Mouse (Mus musculus): ENCODE data around the gene Dync1li2.

The Dync1li2 gene

GRCm38 (mm10) chr8:104442299-104443124 lies at the start of gene Dync1li2:
TSS of gene Dync1li2 (minus strand) at chr8:104443047.
- DNase-seq (ENCODE audit: low spot score) = peak; percentile 81

- no peak for DNase-seq (ENCODE audit: low spot score)
These were observed 36.2 kb upstream of the Dync1li2 start for GRCm38 (mm10) chr8:104479091-104479490.

GRCm38 (mm10) chr8:104472465-104472864 lies 29.6 kb upstream of the Dync1li2 start:
- DNase-seq (ENCODE audit: low spot score) = no peak

- DNase-seq (ENCODE audit: low spot score) = no peak
These were observed 24.6 kb upstream of the Dync1li2 start for GRCm38 (mm10) chr8:104467463-104467862.

GRCm38 (mm10) chr8:104452177-104452576 lies 9.3 kb upstream of the Dync1li2 start:
- DNase-seq (ENCODE audit: low spot score) = peak; percentile 25

- no peak for DNase-seq (ENCODE audit: low spot score)
These were observed 5.9 kb upstream of the Dync1li2 start for GRCm38 (mm10) chr8:104448796-104449195.

- no peak for DNase-seq (ENCODE audit: low spot score)
These were observed 3.2 kb upstream of the Dync1li2 start for GRCm38 (mm10) chr8:104446016-104446415.

GRCm38 (mm10) chr8:104445248-104445647 lies 2.4 kb upstream of the Dync1li2 start:
- no peak for DNase-seq (ENCODE audit: low spot score)

GRCm38 (mm10) chr8:104443125-104443679 lies 355 bp upstream of the Dync1li2 start:
- DNase-seq (ENCODE audit: low spot score) = no peak

- no peak for DNase-seq (ENCODE audit: low spot score)
These were observed 1.2 kb downstream of the Dync1li2 start for GRCm38 (mm10) chr8:104441613-104442012.

GRCm38 (mm10) chr8:104439461-104439860 lies 3.4 kb downstream of the Dync1li2 start:
- no peak for DNase-seq (ENCODE audit: low spot score)

- no peak for DNase-seq (ENCODE audit: low spot score)
These were observed 5.2 kb downstream of the Dync1li2 start for GRCm38 (mm10) chr8:104437494-104438135.

- no peak for DNase-seq (ENCODE audit: low spot score)
These were observed 6.3 kb downstream of the Dync1li2 start for GRCm38 (mm10) chr8:104436591-104436990.

GRCm38 (mm10) chr8:104436038-104436437 lies 6.8 kb downstream of the Dync1li2 start:
- DNase-seq (ENCODE audit: low spot score) = no peak

GRCm38 (mm10) chr8:104434826-104435354 lies 8.0 kb downstream of the Dync1li2 start:
- no peak for DNase-seq (ENCODE audit: low spot score)

- DNase-seq (ENCODE audit: low spot score) = peak; percentile 33
These were observed 8.6 kb downstream of the Dync1li2 start for GRCm38 (mm10) chr8:104434275-104434674.

- DNase-seq (ENCODE audit: low spot score) = no peak
These were observed 9.5 kb downstream of the Dync1li2 start for GRCm38 (mm10) chr8:104433191-104433842.

GRCm38 (mm10) chr8:104432656-104433055 lies 10.2 kb downstream of the Dync1li2 start:
- no peak for DNase-seq (ENCODE audit: low spot score)

GRCm38 (mm10) chr8:104430230-104430629 lies 12.6 kb downstream of the Dync1li2 start:
- no peak for DNase-seq (ENCODE audit: low spot score)

- no peak for DNase-seq (ENCODE audit: low spot score)
These were observed 15.1 kb downstream of the Dync1li2 start for GRCm38 (mm10) chr8:104427703-104428102.

- no peak for DNase-seq (ENCODE audit: low spot score)
These were observed 20.5 kb downstream of the Dync1li2 start for GRCm38 (mm10) chr8:104422313-104422712.

GRCm38 (mm10) chr8:104416022-104416421 lies 26.8 kb downstream of the Dync1li2 start:
- no peak for DNase-seq (ENCODE audit: low spot score)
